Mouse (Mus musculus) heart, embryonic 16.5 days (tissue): Measurements from ENCODE around the gene Bmp6. TPM values are rescaled to one million over a fixed set of nuclear protein-coding genes. Genes with fewer than 3 reads are reported as not detected.

Experiments
- ATAC-seq: fragments of 200-750 bp; cut with Nextera tagmentation; replicated peaks from 2 replicates; pipeline ENCODE4 v1.8.0; 2017; ENCODE audit warnings: moderate number of reproducible peaks; ENCODE audit not compliant: insufficient read depth, low FRiP score; ENCODE audit errors: extremely low read depth
- H3K27ac ChIP-seq: fragments of 300-500 bp; sonication (generic); 2 replicates; pipeline ENCODE4 v1.5.1; 2014; ENCODE audit warnings: mild to moderate bottlenecking, low read length, control low read depth, moderate library complexity
- H3K27me3 ChIP-seq: fragments of 300-500 bp; sonication (generic); 2 replicates; pipeline ENCODE4 v1.6.1; 2014; ENCODE audit warnings: low read length, mixed read lengths; ENCODE audit not compliant: control insufficient read depth, insufficient read depth
- H3K36me3 ChIP-seq: fragments of 300-500 bp; sonication (generic); 2 replicates; pipeline ENCODE4 v1.6.1; 2014; ENCODE audit not compliant: control insufficient read depth, insufficient read depth
- H3K4me1 ChIP-seq: fragments of 300-500 bp; sonication (generic); 2 replicates; pipeline ENCODE4 v1.6.1; 2014; ENCODE audit warnings: low read length, mixed read lengths; ENCODE audit not compliant: control insufficient read depth, insufficient read depth
- H3K4me2 ChIP-seq: fragments of 300-500 bp; sonication (generic); 2 replicates; pipeline ENCODE4 v1.6.1; 2014; ENCODE audit warnings: low read depth, mild to moderate bottlenecking, control low read depth, low read length
- H3K4me3 ChIP-seq: fragments of 300-500 bp; sonication (generic); 2 replicates; pipeline ENCODE4 v1.5.1; 2014; ENCODE audit warnings: mild to moderate bottlenecking, control low read depth, low read length
- H3K9ac ChIP-seq: fragments of 300-500 bp; sonication (generic); 2 replicates; pipeline ENCODE4 v1.6.1; 2014; ENCODE audit warnings: low read length, control low read depth
- H3K9me3 ChIP-seq: fragments of 300-500 bp; sonication (generic); replicated peaks from 2 replicates; pipeline ENCODE4 v1.6.1; 2016; ENCODE audit warnings: low read length; ENCODE audit not compliant: control insufficient read depth
- WGBS: fragments of 180-500 bp; shearing (Covaris S2); extraction: QIAGEN DNeasy Blood & Tissue Kit; methylation state at CpG from one replicate; pipeline ENCODE4 v1.1.7; 2014; 5-methylcytosine and 5-hydroxymethylcytosine counted together
- polyA plus RNA-seq: library from polyadenylated mRNA; unstranded; fragments of >200 nt; fragmentation: Nextera tagmentation; extraction: Ambion mirVana; gene quantifications from 2 replicates; pipeline ENCODE4 v1.2.1, GENCODE M21; 2015

Bmp6 gene
- polyA plus RNA-seq, 1 experiment from 2014 or later = 2.5 TPM

DNA sequence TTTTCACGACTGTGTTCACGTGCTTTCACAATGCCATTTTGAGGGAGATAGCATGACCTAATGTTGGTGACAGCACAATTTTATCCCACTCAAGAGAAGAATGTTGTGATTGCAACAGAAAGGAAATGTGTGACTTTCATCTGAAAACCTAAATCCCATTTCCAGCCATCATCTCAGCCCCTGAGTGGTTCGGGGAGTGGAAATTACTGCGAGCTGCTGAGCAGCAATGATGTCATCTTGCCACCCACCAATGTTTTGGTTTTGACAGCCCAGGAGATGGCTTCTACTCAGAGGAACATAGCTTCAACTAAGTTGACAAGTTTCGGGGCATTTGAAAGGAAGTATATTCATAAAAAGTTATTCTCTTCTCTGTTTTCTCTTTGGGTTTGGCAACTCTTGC, 202.8 kb downstream of the Bmp6 start:
- no peak overlapping the region for H3K9ac ChIP-seq
- 68% methylated on average over 5 of the region's 5 CpGs for WGBS
- no peak for ATAC-seq
- H3K27me3 ChIP-seq = no peaks in the 10 kb centered on the region
- no peaks in the 10 kb centered on the region for H3K9me3 ChIP-seq
- H3K36me3 ChIP-seq = no peaks in the 10 kb centered on the region
- no peak overlapping the region for H3K4me3 ChIP-seq
- no peak overlapping the region for H3K27ac ChIP-seq
- H3K4me2 ChIP-seq = no peak overlapping the region
- H3K4me1 ChIP-seq = no peaks in the 10 kb centered on the region

GRCm38 (mm10) chr13:38548681-38549080, 203.8 kb downstream of the Bmp6 start:
- 74% methylated on average over 5 of the region's 5 CpGs for WGBS
- Histone ChIP-seq H3K9ac (no peak overlapping the region), H3K4me1 (no peaks in the 10 kb centered on the region), H3K27me3 (no peaks in the 10 kb centered on the region), H3K36me3 (no peaks in the 10 kb centered on the region), H3K9me3 (no peaks in the 10 kb centered on the region), H3K27ac (no peak overlapping the region), H3K4me2 (no peak overlapping the region), H3K4me3 (no peak overlapping the region)
- no peak for ATAC-seq

Other genes with a start within 250 kb of the Bmp6 start
- 40.0 and 44.1 TPM in 2 replicates for gene Dsp, start 193.8 kb upstream of the Bmp6 start, polyA plus RNA-seq
- 23.4 and 25.2 TPM in 2 replicates for gene Snrnp48, start 140.2 kb upstream of the Bmp6 start, polyA plus RNA-seq
- 164 TPM in 2 replicates for gene Txndc5, start 183.7 kb downstream of the Bmp6 start, polyA plus RNA-seq